Mouse (Mus musculus): ENCODE data around the gene Msrb2.

GRCm38 (mm10) chr2:19391649-19392048 is 20.4 kb downstream of the Msrb2 start:
- no peak for TF ChIP-seq CTCF (conservative IDR thresholded peaks at IDR 0.05; ENCODE audit: low read length)
- TF ChIP-seq NANOG (IDR thresholded peaks at IDR 0.05; ENCODE audit: borderline replicate concordance, low read length), result no peak
